Mouse (Mus musculus) ES-Bruce4 (cell line): ENCODE data around the gene Mark3.

Experiments used
- CTCF ChIP-seq: IDR thresholded peaks from one replicate; pipeline ENCODE4 v1.8.1; 2011; ENCODE audit warnings: low read depth, low read length
- POLR2A ChIP-seq: IDR thresholded peaks from one replicate; pipeline ENCODE4 v1.8.1; 2011; ENCODE audit warnings: low read length; ENCODE audit not compliant: insufficient read depth

GRCm38 (mm10) chr12:111563076-111563629 is 11.2 kb upstream of the Mark3 start:
- TF ChIP-seq POLR2A (no peak), CTCF (peak; percentile 47)
